Comparison of ENCODE assay signal across 7 mouse cellular contexts in genomic region chr15:96287976-96288835, GRCm38 (mm10). TPM values are rescaled to one million over a fixed set of nuclear protein-coding genes. Genes with fewer than 3 reads are reported as not detected.
DNase-seq lines count a peak whose midpoint lies in the region; ATAC-seq lines count a peak whose summit lies in the region.

No protein-coding gene starts in this region.

- under 1% methylated on average over 63 of the region's 97 CpGs for WGBS in midbrain, embryonic 13.5 days

- no peaks in the 10 kb centered on the region for H3K9me3 ChIP-seq in midbrain, embryonic 13.5 days

- H3K4me2 ChIP-seq in midbrain, embryonic 13.5 days (replicated peaks) = peak overlapping the region; percentile 92

- H3K4me1 ChIP-seq in midbrain, embryonic 13.5 days (replicated peaks) = peaks cover 25% of the 10 kb centered on the region

- no peaks in the 10 kb centered on the region for H3K36me3 ChIP-seq in midbrain, embryonic 13.5 days

- peak overlapping the region; percentile 99 for H3K9ac ChIP-seq in midbrain, embryonic 13.5 days (replicated peaks)

- peak; percentile 78 for DNase-seq in ZHBTc4 (ENCODE audit: low read depth, low spot score)
- DNase-seq in cerebellum, postnatal 10 days = peak; percentile 68
- peak; percentile 11 to 13 for DNase-seq in gastrocnemius, adult 8-10 months (ENCODE audit: low spot score in 2 of 2)
- DNase-seq in induced T-regulatory cell, adult 2 months (ENCODE audit: low read depth) = peak; percentile 76
- peak; percentile 42 to 60 for DNase-seq in left cerebral cortex, postnatal 25 days (ENCODE audit: low spot score in 2 of 2)
- DNase-seq in spleen, postnatal 10 days (ENCODE audit: low spot score in 2 of 2) = peak; percentile 71 to 76

- no peak for ATAC-seq in midbrain, embryonic 13.5 days

- no peaks in the 10 kb centered on the region for H3K27me3 ChIP-seq in midbrain, embryonic 13.5 days

- peak overlapping the region; percentile 100 for H3K27ac ChIP-seq in midbrain, embryonic 13.5 days

- H3K4me3 ChIP-seq in midbrain, embryonic 13.5 days (replicated peaks) = peak overlapping the region; percentile 94

- intact Hi-C loops in left cerebral cortex, postnatal 25 days (cut with DNase I) = loop anchor here (5.0 to 10.0 kb wide), 2 partner anchors 116 to 493 kb away; partner anchors contain the start of gene Ano6

RNA-seq across cellular contexts. Expression of gene Arid2, which starts 0.9 kb away (rescaled TPM):
- total RNA-seq in gastrocnemius, adult 8-10 months (2022) = 10 to 100 TPM; 10.2 to 12.0 (median 11.2) TPM
- total RNA-seq in left cerebral cortex, postnatal 25 days (2021) = 10 to 100 TPM; 35.3 to 36.0 TPM
- polyA plus RNA-seq in midbrain, embryonic 13.5 days (2015; fragmentation: Nextera tagmentation; extraction: Ambion mirVana) = 29.3 and 29.6 TPM in 2 replicates

Comparison
In these comparisons a context has a peak if more than half of its experiments do, and no peak if none do; other contexts are left out.
1. DNase-seq: peak in every context shown above with its lines; median percentile 78 in ZHBTc4; 76 in induced T-regulatory cell, adult 2 months; 74 in spleen, postnatal 10 days; 68 in cerebellum, postnatal 10 days; 51 in left cerebral cortex, postnatal 25 days; 12 in gastrocnemius, adult 8-10 months.